Mouse (Mus musculus) testis, postnatal 10 days (tissue): ENCODE results near the gene Ndufv2.

Source experiments
- DNase-seq: peaks from one replicate; pipeline ENCODE4 v3.0.0; 2021; ENCODE audit warnings: low spot score

Ndufv2 gene

GRCm38 (mm10) chr17:66101380-66102330, at the start of gene Ndufv2:
Gene Ndufv2 (minus strand): TSS chr17:66101559.
- peak; percentile 94 for DNase-seq

GRCm38 (mm10) chr17:66131212-66131611, 29.9 kb upstream of the Ndufv2 start:
- DNase-seq: no peak

GRCm38 (mm10) chr17:66130371-66130770, 29.0 kb upstream of the Ndufv2 start:
- no peak for DNase-seq

GRCm38 (mm10) chr17:66125211-66125610, 23.9 kb upstream of the Ndufv2 start:
- DNase-seq: no peak

GRCm38 (mm10) chr17:66123816-66124610, 22.7 kb upstream of the Ndufv2 start:
- DNase-seq: no peak

GRCm38 (mm10) chr17:66123066-66123815, 21.9 kb upstream of the Ndufv2 start, which contains the start of gene Ddx11:
Gene Ddx11 (plus strand): TSS chr17:66123520.
- DNase-seq: peak; percentile 98

- no peak for DNase-seq
Observed at GRCm38 (mm10) chr17:66120701-66121100, 19.3 kb upstream of the Ndufv2 start.

GRCm38 (mm10) chr17:66118991-66119390, 17.6 kb upstream of the Ndufv2 start:
- no peak for DNase-seq

- DNase-seq: no peak
Observed at GRCm38 (mm10) chr17:66112166-66112565, 10.8 kb upstream of the Ndufv2 start.

- peak; percentile 94 for DNase-seq
Observed at GRCm38 (mm10) chr17:66111402-66111959, 10.1 kb upstream of the Ndufv2 start, which contains the start of gene Washc1. Gene Washc1 (plus strand): TSS chr17:66111545.

GRCm38 (mm10) chr17:66110746-66111145, 9.4 kb upstream of the Ndufv2 start:
- no peak for DNase-seq

- no peak for DNase-seq
Observed at GRCm38 (mm10) chr17:66108198-66108597, 6.8 kb upstream of the Ndufv2 start.

GRCm38 (mm10) chr17:66107466-66107865, 6.1 kb upstream of the Ndufv2 start:
- no peak for DNase-seq

- DNase-seq: peak; percentile 75
Observed at GRCm38 (mm10) chr17:66106601-66107267, 5.4 kb upstream of the Ndufv2 start.

- no peak for DNase-seq
Observed at GRCm38 (mm10) chr17:66104076-66104475, 2.7 kb upstream of the Ndufv2 start.

- no peak for DNase-seq
Observed at GRCm38 (mm10) chr17:66100566-66101379, 586 bp downstream of the Ndufv2 start.

- DNase-seq: no peak
Observed at GRCm38 (mm10) chr17:66092664-66093063, 8.7 kb downstream of the Ndufv2 start.

GRCm38 (mm10) chr17:66092065-66092464, 9.3 kb downstream of the Ndufv2 start:
- no peak for DNase-seq

- DNase-seq: no peak
Observed at GRCm38 (mm10) chr17:66091392-66091791, 10.0 kb downstream of the Ndufv2 start.

- no peak for DNase-seq
Observed at GRCm38 (mm10) chr17:66090251-66090650, 11.1 kb downstream of the Ndufv2 start.
